Mouse (Mus musculus) kidney, postnatal 0 days (tissue): ENCODE measurements around the gene Npl. TPM values are rescaled to one million over a fixed set of nuclear protein-coding genes. Genes with fewer than 3 reads are reported as not detected.

Experiments used
- ATAC-seq: fragments of 200-750 bp; cut with Nextera tagmentation; replicated peaks from 2 replicates; pipeline ENCODE4 v1.8.0; 2017; ENCODE audit warnings: low read depth, moderate number of reproducible peaks, moderate TSS enrichment, moderate library complexity; ENCODE audit not compliant: low FRiP score
- DNase-seq: peaks from one replicate; pipeline ENCODE4 v3.0.0-alpha.2; 2016; ENCODE audit warnings: low spot score
- H3K27ac ChIP-seq: fragments of 300-500 bp; sonication (generic); 2 replicates; pipeline ENCODE4 v1.5.1; 2014; ENCODE audit warnings: mild to moderate bottlenecking
- H3K27me3 ChIP-seq: fragments of 300-500 bp; sonication (generic); 2 replicates; pipeline ENCODE4 v1.6.1; 2014; ENCODE audit warnings: low read length, mixed read lengths; ENCODE audit not compliant: insufficient read depth
- H3K36me3 ChIP-seq: fragments of 300-500 bp; sonication (generic); 2 replicates; pipeline ENCODE4 v1.6.1; 2014; ENCODE audit warnings: low read length, mixed read lengths; ENCODE audit not compliant: insufficient read depth
- H3K4me1 ChIP-seq: fragments of 300-500 bp; sonication (generic); replicated peaks from 2 replicates; pipeline ENCODE4 v1.6.1; 2014; ENCODE audit warnings: antibody characterized with exemption, low read length, mixed read lengths; ENCODE audit not compliant: insufficient read depth
- H3K4me2 ChIP-seq: fragments of 300-500 bp; sonication (generic); 2 replicates; pipeline ENCODE4 v1.6.1; 2014; ENCODE audit warnings: mild to moderate bottlenecking, low read length, moderate library complexity, mixed read lengths
- H3K4me3 ChIP-seq: fragments of 300-500 bp; sonication (generic); replicated peaks from 2 replicates; pipeline ENCODE4 v1.5.1; 2014; ENCODE audit warnings: low read depth, low read length
- H3K9ac ChIP-seq: fragments of 300-500 bp; sonication (generic); 2 replicates; pipeline ENCODE4 v1.6.1; 2014; ENCODE audit warnings: low read depth, low read length
- H3K9me3 ChIP-seq: fragments of 300-500 bp; sonication (generic); replicated peaks from 2 replicates; pipeline ENCODE4 v1.6.1; 2016; ENCODE audit warnings: low read length, inconsistent platforms, mixed read lengths
- CTCF ChIP-seq: IDR thresholded peaks from 2 replicates; pipeline ENCODE4 v1.5.1; 2016; ENCODE audit warnings: antibody characterized with exemption, low read depth, mild to moderate bottlenecking, moderate library complexity
- WGBS: fragments of 180-500 bp; shearing (Covaris S2); extraction: QIAGEN DNeasy Blood & Tissue Kit; methylation state at CpG from one replicate; pipeline ENCODE4 v1.1.7; 2014; 5-methylcytosine and 5-hydroxymethylcytosine counted together
- polyA plus RNA-seq: library from polyadenylated mRNA; unstranded; fragments of >200 nt; fragmentation: Nextera tagmentation; extraction: Ambion mirVana; gene quantifications from 2 replicates; pipeline ENCODE4 v1.2.1, GENCODE M21; 2015

Gene Npl
- polyA plus RNA-seq: 35.2 and 40.4 TPM in 2 replicates

GRCm38 (mm10) chr1:153549536-153550199 is at the start of gene Npl:
TSS of gene Npl (minus strand) at chr1:153550045.
- peak; percentile 91 for ATAC-seq
- Histone ChIP-seq H3K36me3 (no peaks in the 10 kb centered on the region), H3K4me2 (peak within 1 kb of the TSS; percentile 77), H3K9ac (peak within 1 kb of the TSS; percentile 43; the same call in 1 of the 2 replicates), H3K4me1 (0 out of 2 replicates have a peak, but pooled peaks cover 3% of the 10 kb centered on the region), H3K4me3 (peak within 1 kb of the TSS; percentile 49), H3K27me3 (no peaks in the 10 kb centered on the region), H3K9me3 (no peaks in the 10 kb centered on the region), H3K27ac (no peak within 1 kb of the TSS)
- DNase-seq: peak; percentile 75
- peak; percentile 15; the same call in 1 of the 2 replicates for TF ChIP-seq CTCF
- WGBS: 5% methylated on average over 29 of the region's 29 CpGs

- Histone ChIP-seq H3K27ac (peak overlapping the region; percentile 31; the same call in 1 of the 2 replicates), H3K9ac (no peak overlapping the region), H3K27me3 (no peaks in the 10 kb centered on the region), H3K9me3 (no peaks in the 10 kb centered on the region), H3K4me3 (no peak overlapping the region), H3K4me2 (no peak overlapping the region), H3K36me3 (no peaks in the 10 kb centered on the region), H3K4me1 (no peaks in the 10 kb centered on the region)
- 12% methylated on average over 9 of the region's 9 CpGs for WGBS
- no peak for TF ChIP-seq CTCF
- peak; percentile 58 for DNase-seq
- peak; percentile 46; the same call in 1 of the 2 replicates for ATAC-seq
Measured at GRCm38 (mm10) chr1:153599302-153600045, 49.6 kb upstream of the Npl start.

- Histone ChIP-seq H3K9ac (no peak overlapping the region), H3K27me3 (no peaks in the 10 kb centered on the region), H3K4me3 (no peak overlapping the region), H3K4me2 (no peak overlapping the region), H3K4me1 (no peaks in the 10 kb centered on the region), H3K27ac (no peak overlapping the region), H3K36me3 (no peaks in the 10 kb centered on the region), H3K9me3 (no peaks in the 10 kb centered on the region)
- ATAC-seq (peak; percentile 91), DNase-seq (peak; percentile 82)
- WGBS: 20% methylated on average over 2 of the region's 2 CpGs
- no peak for TF ChIP-seq CTCF
Measured at GRCm38 (mm10) chr1:153598773-153599172, 48.9 kb upstream of the Npl start.

- 84% methylated on average over 2 of the region's 2 CpGs for WGBS
- Histone ChIP-seq H3K9me3 (no peaks in the 10 kb centered on the region), H3K9ac (no peak overlapping the region), H3K4me3 (no peak overlapping the region), H3K36me3 (no peaks in the 10 kb centered on the region), H3K27me3 (no peaks in the 10 kb centered on the region), H3K4me2 (no peak overlapping the region), H3K4me1 (no peaks in the 10 kb centered on the region), H3K27ac (no peak overlapping the region)
- DNase-seq (no peak), ATAC-seq (no peak)
- TF ChIP-seq CTCF: no peak
Measured at GRCm38 (mm10) chr1:153593678-153594077, 43.8 kb upstream of the Npl start.

- Histone ChIP-seq H3K27ac (no peak overlapping the region), H3K9ac (no peak overlapping the region), H3K4me3 (no peak overlapping the region), H3K27me3 (no peaks in the 10 kb centered on the region), H3K4me1 (no peaks in the 10 kb centered on the region), H3K36me3 (no peaks in the 10 kb centered on the region), H3K9me3 (no peaks in the 10 kb centered on the region), H3K4me2 (no peak overlapping the region)
- no peak for DNase-seq
- WGBS: 91% methylated on average over 2 of the region's 2 CpGs
- TF ChIP-seq CTCF: no peak
- no peak for ATAC-seq
Measured at GRCm38 (mm10) chr1:153590176-153590734, 40.4 kb upstream of the Npl start.

- Histone ChIP-seq H3K4me1 (no peaks in the 10 kb centered on the region), H3K4me2 (no peak overlapping the region), H3K27ac (no peak overlapping the region), H3K27me3 (no peaks in the 10 kb centered on the region), H3K4me3 (no peak overlapping the region), H3K9me3 (no peaks in the 10 kb centered on the region), H3K9ac (no peak overlapping the region), H3K36me3 (no peaks in the 10 kb centered on the region)
- ATAC-seq: no peak
- TF ChIP-seq CTCF: no peak
- DNase-seq: no peak
- WGBS: 83% methylated on average over 5 of the region's 5 CpGs
Measured at GRCm38 (mm10) chr1:153587956-153588355, 38.1 kb upstream of the Npl start.
